ENCODE assay signal across 8 mouse cellular contexts in genomic region chr3:86774566-86775443, GRCm38 (mm10).
DNase-seq lines count a peak whose midpoint lies in the region; ATAC-seq lines count a peak whose summit lies in the region.
"Had no signal": no experiment of that assay in that cellular context is flagged by ENCODE, and none has a peak within 500 bp of the region (broad histone marks: within the 10 kb centered on the region; RNA-seq: fewer than 3 reads in every experiment).

No protein-coding gene starts in this region.

- DNase-seq in A20 (ENCODE audit: low read depth, low spot score), result peak; percentile 91
- peak; percentile 63 for DNase-seq in brain, adult 2 months (ENCODE audit: low read depth, low spot score)
- peak; percentile 37 for DNase-seq in lung, postnatal 25 days (ENCODE audit: low spot score)
- no peak for DNase-seq in left cerebral cortex, adult 18-20 months (ENCODE audit: low spot score in 2 of 2)
- DNase-seq in left cerebral cortex, adult 8-10 months (ENCODE audit: low spot score in 2 of 2), result no peak
- DNase-seq in frontal cortex, postnatal 36 days (ENCODE audit: low spot score in 2 of 2), result no peak

- peak overlapping the region; percentile 29; the same call in 1 of the 2 replicates for H3K4me2 ChIP-seq in hindbrain, embryonic 15.5 days

- WGBS in hindbrain, embryonic 15.5 days, result 27% methylated on average over 14 of the region's 14 CpGs

- peaks cover 25% of the 10 kb centered on the region for H3K4me1 ChIP-seq in hindbrain, embryonic 15.5 days (replicated peaks)

- H3K36me3 ChIP-seq in hindbrain, embryonic 15.5 days, result peaks cover 3% of the 10 kb centered on the region; the same call in 1 of the 2 replicates

- H3K9ac ChIP-seq in hindbrain, embryonic 15.5 days, result no peak overlapping the region

- H3K27me3 ChIP-seq in hindbrain, embryonic 15.5 days, result no peaks in the 10 kb centered on the region

- H3K9me3 ChIP-seq in hindbrain, embryonic 15.5 days, result no peaks in the 10 kb centered on the region

- no peak overlapping the region for H3K4me3 ChIP-seq in hindbrain, embryonic 15.5 days

- H3K27ac ChIP-seq in hindbrain, embryonic 15.5 days (replicated peaks), result peak overlapping the region; percentile 73
- H3K27ac ChIP-seq: macrophage had no signal

- ATAC-seq in hindbrain, embryonic 15.5 days (ENCODE audit: low FRiP score, low read depth), result peak; percentile 40

Comparison
In these comparisons a context has a peak if more than half of its experiments do, and no peak if none do; other contexts are left out.
1. DNase-seq: peak in A20 (single experiment), brain, adult 2 months (single experiment) and lung, postnatal 25 days (single experiment); none in left cerebral cortex, adult 18-20 months (0 of 2), left cerebral cortex, adult 8-10 months (0 of 2) and frontal cortex, postnatal 36 days (0 of 2).